Mouse (Mus musculus) intestine, postnatal 0 days (tissue): Measurements from ENCODE around the gene Medag. TPM values are rescaled to one million over a fixed set of nuclear protein-coding genes. Genes with fewer than 3 reads are reported as not detected.

Experiments used
- ATAC-seq: fragments of 200-750 bp; cut with Nextera tagmentation; 2 replicates; pipeline ENCODE4 v1.8.0; 2017; ENCODE audit warnings: mild to moderate bottlenecking, moderate TSS enrichment, moderate library complexity
- H3K27ac ChIP-seq: fragments of 300-500 bp; sonication (generic); 2 replicates; pipeline ENCODE4 v1.5.1; 2014; ENCODE audit warnings: mild to moderate bottlenecking, low read depth, low read length, moderate library complexity
- H3K27me3 ChIP-seq: fragments of 300-500 bp; sonication (generic); replicated peaks from 2 replicates; pipeline ENCODE4 v1.6.1; 2014; ENCODE audit warnings: low read length, mixed read lengths; ENCODE audit not compliant: control insufficient read depth, insufficient read depth
- H3K36me3 ChIP-seq: fragments of 300-500 bp; sonication (generic); 2 replicates; pipeline ENCODE4 v1.6.1; 2014; ENCODE audit warnings: mild to moderate bottlenecking, moderate library complexity; ENCODE audit not compliant: control insufficient read depth, insufficient read depth
- H3K4me1 ChIP-seq: fragments of 300-500 bp; sonication (generic); replicated peaks from 2 replicates; pipeline ENCODE4 v1.6.1; 2014; ENCODE audit warnings: antibody characterized with exemption, low read length, mixed read lengths; ENCODE audit not compliant: control insufficient read depth, insufficient read depth
- H3K4me2 ChIP-seq: fragments of 300-500 bp; sonication (generic); replicated peaks from 2 replicates; pipeline ENCODE4 v1.6.1; 2014; ENCODE audit warnings: low read depth, mild to moderate bottlenecking, moderate library complexity
- H3K4me3 ChIP-seq: fragments of 300-500 bp; sonication (generic); 2 replicates; pipeline ENCODE4 v1.5.1; 2014; ENCODE audit warnings: low read depth, low read length
- H3K9ac ChIP-seq: fragments of 300-500 bp; sonication (generic); 2 replicates; pipeline ENCODE4 v1.6.1; 2014; ENCODE audit warnings: mild to moderate bottlenecking, low read depth, low read length
- H3K9me3 ChIP-seq: fragments of 300-500 bp; sonication (generic); 2 replicates; pipeline ENCODE4 v1.6.1; 2016; ENCODE audit warnings: mixed run types; ENCODE audit not compliant: control insufficient read depth
- CTCF ChIP-seq: sonication (generic); IDR thresholded peaks from 2 replicates; pipeline ENCODE4 v1.5.1; 2016; ENCODE audit warnings: low read depth, mild to moderate bottlenecking, control low read depth, antibody characterized with exemption, moderate library complexity
- WGBS: fragments of 180-500 bp; shearing (Covaris S2); extraction: QIAGEN DNeasy Blood & Tissue Kit; methylation state at CpG from one replicate; pipeline ENCODE4 v1.1.7; 2014; 5-methylcytosine and 5-hydroxymethylcytosine counted together
- polyA plus RNA-seq: library from polyadenylated mRNA; unstranded; fragments of >200 nt; fragmentation: Nextera tagmentation; extraction: Ambion mirVana; gene quantifications from 2 replicates; pipeline ENCODE4 v1.2.1, GENCODE M21; 2015

Gene Medag
- polyA plus RNA-seq, 1 experiment from 2014 or later: 1.6 TPM

- no peak for TF ChIP-seq CTCF
- no peak for ATAC-seq
- Histone ChIP-seq H3K9me3 (no peaks in the 10 kb centered on the region), H3K9ac (no peak overlapping the region), H3K36me3 (no peaks in the 10 kb centered on the region), H3K27me3 (no peaks in the 10 kb centered on the region), H3K4me3 (no peak overlapping the region), H3K4me1 (0 out of 2 replicates have a peak, but pooled peaks cover 6% of the 10 kb centered on the region), H3K4me2 (no peak overlapping the region), H3K27ac (no peak overlapping the region)
- WGBS: 71% methylated on average over 3 of the region's 3 CpGs
Measured at GRCm38 (mm10) chr5:149426525-149426924, 15.0 kb downstream of the Medag start.

- Histone ChIP-seq H3K4me1 (0 out of 2 replicates have a peak, but pooled peaks cover 6% of the 10 kb centered on the region), H3K27ac (no peak overlapping the region; the same call in 1 of the 2 replicates), H3K9ac (no peak overlapping the region), H3K4me3 (no peak overlapping the region), H3K9me3 (no peaks in the 10 kb centered on the region), H3K36me3 (no peaks in the 10 kb centered on the region), H3K4me2 (no peak overlapping the region), H3K27me3 (no peaks in the 10 kb centered on the region)
- ATAC-seq: no peak
- 91% methylated on average over 8 of the region's 8 CpGs for WGBS
- TF ChIP-seq CTCF: no peak
Measured at GRCm38 (mm10) chr5:149427277-149428060, 15.9 kb downstream of the Medag start.

- H3K9ac ChIP-seq: no peak overlapping the region
- 0 out of 2 replicates have a peak, but pooled peaks have one; percentile 36 for ATAC-seq
- TF ChIP-seq CTCF: 0 out of 2 replicates have a peak, but pooled peaks have one; percentile 24
Measured at GRCm38 (mm10) chr5:149428347-149428746, 16.8 kb downstream of the Medag start.

GRCm38 (mm10) chr5:149428810-149429255, 17.3 kb downstream of the Medag start:
- no peaks in the 10 kb centered on the region for H3K27me3 ChIP-seq
- 49% methylated on average over 2 of the region's 2 CpGs for WGBS
- no peak overlapping the region for H3K4me2 ChIP-seq
- no peak overlapping the region for H3K27ac ChIP-seq
- H3K9ac ChIP-seq: no peak overlapping the region
- no peaks in the 10 kb centered on the region for H3K36me3 ChIP-seq
- H3K4me3 ChIP-seq: no peak overlapping the region
- H3K4me1 ChIP-seq: 0 out of 2 replicates have a peak, but pooled peaks cover 6% of the 10 kb centered on the region
- no peak for TF ChIP-seq CTCF
- H3K9me3 ChIP-seq: no peaks in the 10 kb centered on the region
- ATAC-seq: peak; percentile 60

More at GRCm38 (mm10) chr5:149428347-149428746, 16.8 kb downstream of the Medag start:
- 0 out of 2 replicates have a peak, but pooled peaks cover 6% of the 10 kb centered on the region for H3K4me1 ChIP-seq
- H3K27ac ChIP-seq: no peak overlapping the region
- 0 out of 2 replicates have a peak overlapping the region, but pooled peaks have one; percentile 6 for H3K4me2 ChIP-seq
- H3K27me3 ChIP-seq: no peaks in the 10 kb centered on the region
- WGBS: 25% methylated on average over 6 of the region's 6 CpGs
- no peaks in the 10 kb centered on the region for H3K36me3 ChIP-seq
- H3K9me3 ChIP-seq: no peaks in the 10 kb centered on the region
- no peak overlapping the region for H3K4me3 ChIP-seq

- Histone ChIP-seq H3K4me3 (no peak overlapping the region), H3K36me3 (no peaks in the 10 kb centered on the region), H3K9ac (no peak overlapping the region), H3K4me1 (0 out of 2 replicates have a peak, but pooled peaks cover 6% of the 10 kb centered on the region), H3K27ac (no peak overlapping the region), H3K27me3 (no peaks in the 10 kb centered on the region), H3K4me2 (no peak overlapping the region), H3K9me3 (no peaks in the 10 kb centered on the region)
- TF ChIP-seq CTCF: no peak
- no peak for ATAC-seq
- 61% methylated on average over 4 of the region's 4 CpGs for WGBS
Measured at GRCm38 (mm10) chr5:149429541-149429940, 18.0 kb downstream of the Medag start.

- Histone ChIP-seq H3K27me3 (no peaks in the 10 kb centered on the region), H3K9me3 (no peaks in the 10 kb centered on the region), H3K36me3 (no peaks in the 10 kb centered on the region), H3K4me3 (no peak overlapping the region), H3K4me1 (0 out of 2 replicates have a peak, but pooled peaks cover 6% of the 10 kb centered on the region), H3K9ac (no peak overlapping the region), H3K4me2 (no peak overlapping the region), H3K27ac (no peak overlapping the region)
- no peak for TF ChIP-seq CTCF
- ATAC-seq: no peak
- 93% methylated on average over 3 of the region's 3 CpGs for WGBS
Measured at GRCm38 (mm10) chr5:149430943-149431342, 19.4 kb downstream of the Medag start.
